Mouse (Mus musculus) limb, embryonic 12.5 days (tissue): Measurements from ENCODE around the gene Rgma. TPM values are rescaled to one million over a fixed set of nuclear protein-coding genes. Genes with fewer than 3 reads are reported as not detected.

Experiments
- ATAC-seq: fragments of 200-750 bp; cut with Nextera tagmentation; 2 replicates; pipeline ENCODE4 v1.8.0; 2017; ENCODE audit warnings: low read depth, moderate TSS enrichment; ENCODE audit not compliant: insufficient number of reproducible peaks, insufficient read depth, low FRiP score, low TSS enrichment
- H3K27ac ChIP-seq: fragments of 300-500 bp; sonication (generic); 2 replicates; pipeline ENCODE4 v1.5.1; 2016; ENCODE audit warnings: mild to moderate bottlenecking, moderate library complexity
- H3K27me3 ChIP-seq: fragments of 300-500 bp; sonication (generic); 2 replicates; pipeline ENCODE4 v1.6.1; 2016; ENCODE audit warnings: mild to moderate bottlenecking, moderate library complexity
- H3K36me3 ChIP-seq: fragments of 300-500 bp; sonication (generic); 2 replicates; pipeline ENCODE4 v1.6.1; 2016; ENCODE audit warnings: mild to moderate bottlenecking, moderate library complexity
- H3K4me1 ChIP-seq: fragments of 300-500 bp; sonication (generic); replicated peaks from 2 replicates; pipeline ENCODE4 v1.6.1; 2016
- H3K4me2 ChIP-seq: fragments of 300-500 bp; sonication (generic); 2 replicates; pipeline ENCODE4 v1.6.1; 2016; ENCODE audit warnings: mild to moderate bottlenecking, moderate library complexity
- H3K4me3 ChIP-seq: fragments of 300-500 bp; sonication (generic); replicated peaks from 2 replicates; pipeline ENCODE4 v1.5.1; 2016; ENCODE audit warnings: mild to moderate bottlenecking
- H3K9ac ChIP-seq: fragments of 300-500 bp; sonication (generic); replicated peaks from 2 replicates; pipeline ENCODE4 v1.6.1; 2016; ENCODE audit warnings: mild to moderate bottlenecking, moderate library complexity
- H3K9me3 ChIP-seq: fragments of 300-500 bp; sonication (generic); 2 replicates; pipeline ENCODE4 v1.6.1; 2016; ENCODE audit warnings: mild to moderate bottlenecking, moderate library complexity
- WGBS: fragments of 180-500 bp; shearing (Covaris S2); methylation state at CpG from one replicate; pipeline ENCODE4 v1.1.7; 2016; 5-methylcytosine and 5-hydroxymethylcytosine counted together
- polyA plus RNA-seq: library from polyadenylated mRNA; unstranded; fragments of >200 nt; fragmentation: Nextera tagmentation; extraction: Ambion mirVana; gene quantifications from 2 replicates; pipeline ENCODE4 v1.2.1, GENCODE M21; 2016

The Rgma gene
- polyA plus RNA-seq, 1 experiment from 2014 or later = 26.7 TPM

- H3K9me3 ChIP-seq = no peaks in the 10 kb centered on the region
- 91% methylated on average over 5 of the region's 5 CpGs for WGBS
- no peak overlapping the region for H3K4me3 ChIP-seq
- no peak for ATAC-seq
- H3K9ac ChIP-seq = no peak overlapping the region
- H3K4me2 ChIP-seq = no peak overlapping the region
- H3K27ac ChIP-seq = no peak overlapping the region
- H3K27me3 ChIP-seq = peaks cover 14% of the 10 kb centered on the region
- H3K36me3 ChIP-seq = no peaks in the 10 kb centered on the region
- H3K4me1 ChIP-seq = no peaks in the 10 kb centered on the region
These were observed 37.0 kb upstream of the Rgma start for GRCm38 (mm10) chr7:73338353-73338752.

- Histone ChIP-seq H3K4me1 (peaks cover 21% of the 10 kb centered on the region), H3K9me3 (no peaks in the 10 kb centered on the region), H3K27me3 (peaks cover 38% of the 10 kb centered on the region), H3K36me3 (no peaks in the 10 kb centered on the region), H3K9ac (no peak overlapping the region), H3K27ac (no peak overlapping the region), H3K4me2 (no peak overlapping the region), H3K4me3 (no peak overlapping the region)
- 42% methylated on average over 3 of the region's 3 CpGs for WGBS
- no peak for ATAC-seq
These were observed 31.5 kb upstream of the Rgma start for GRCm38 (mm10) chr7:73343852-73344251.

- Histone ChIP-seq H3K36me3 (no peaks in the 10 kb centered on the region), H3K27me3 (peaks cover 61% of the 10 kb centered on the region), H3K4me1 (peaks cover 28% of the 10 kb centered on the region), H3K4me3 (no peak overlapping the region), H3K9me3 (no peaks in the 10 kb centered on the region), H3K4me2 (no peak overlapping the region), H3K9ac (no peak overlapping the region), H3K27ac (no peak overlapping the region)
- 14% methylated on average over 10 of the region's 10 CpGs for WGBS
- ATAC-seq = no peak
These were observed 26.7 kb upstream of the Rgma start for GRCm38 (mm10) chr7:73348585-73349124.

GRCm38 (mm10) chr7:73349158-73349557, 26.2 kb upstream of the Rgma start:
- Histone ChIP-seq H3K36me3 (no peaks in the 10 kb centered on the region), H3K27me3 (peaks cover 60% of the 10 kb centered on the region), H3K9me3 (no peaks in the 10 kb centered on the region), H3K4me3 (no peak overlapping the region), H3K4me2 (no peak overlapping the region), H3K27ac (no peak overlapping the region), H3K4me1 (peaks cover 25% of the 10 kb centered on the region), H3K9ac (no peak overlapping the region)
- WGBS = 45% methylated on average over 8 of the region's 8 CpGs
- ATAC-seq = no peak

GRCm38 (mm10) chr7:73355229-73355628, 20.1 kb upstream of the Rgma start:
- Histone ChIP-seq H3K9ac (no peak overlapping the region), H3K4me1 (0 out of 2 replicates have a peak, but pooled peaks cover 3% of the 10 kb centered on the region), H3K4me3 (no peak overlapping the region), H3K27me3 (peaks cover 22% of the 10 kb centered on the region), H3K9me3 (no peaks in the 10 kb centered on the region), H3K27ac (no peak overlapping the region), H3K4me2 (no peak overlapping the region), H3K36me3 (no peaks in the 10 kb centered on the region)
- no peak for ATAC-seq
- 84% methylated on average over 9 of the region's 9 CpGs for WGBS

GRCm38 (mm10) chr7:73356901-73357300, 18.4 kb upstream of the Rgma start:
- no peak overlapping the region for H3K4me2 ChIP-seq
- H3K4me1 ChIP-seq = 0 out of 2 replicates have a peak, but pooled peaks cover 3% of the 10 kb centered on the region
- H3K36me3 ChIP-seq = no peaks in the 10 kb centered on the region
- no peaks in the 10 kb centered on the region for H3K9me3 ChIP-seq
- peaks cover 7% of the 10 kb centered on the region; the same call in 1 of the 2 replicates for H3K27me3 ChIP-seq
- no peak for ATAC-seq
- WGBS = 91% methylated on average over 5 of the region's 5 CpGs
- H3K9ac ChIP-seq = no peak overlapping the region
- no peak overlapping the region for H3K4me3 ChIP-seq
- H3K27ac ChIP-seq = no peak overlapping the region

GRCm38 (mm10) chr7:73357626-73358025, 17.7 kb upstream of the Rgma start:
- Histone ChIP-seq H3K4me2 (no peak overlapping the region), H3K4me3 (no peak overlapping the region), H3K36me3 (no peaks in the 10 kb centered on the region), H3K9me3 (no peaks in the 10 kb centered on the region), H3K27ac (no peak overlapping the region), H3K4me1 (0 out of 2 replicates have a peak, but pooled peaks cover 3% of the 10 kb centered on the region), H3K9ac (no peak overlapping the region), H3K27me3 (peaks cover 5% of the 10 kb centered on the region; the same call in 1 of the 2 replicates)
- WGBS = 91% methylated on average over 2 of the region's 2 CpGs
- ATAC-seq = no peak

GRCm38 (mm10) chr7:73365511-73365910, 9.8 kb upstream of the Rgma start:
- Histone ChIP-seq H3K9ac (no peak overlapping the region), H3K4me2 (no peak overlapping the region), H3K27me3 (peaks cover 10% of the 10 kb centered on the region), H3K4me3 (no peak overlapping the region), H3K9me3 (no peaks in the 10 kb centered on the region), H3K27ac (no peak overlapping the region), H3K4me1 (peaks cover 14% of the 10 kb centered on the region; the same call in 1 of the 2 replicates), H3K36me3 (no peaks in the 10 kb centered on the region)
- no peak for ATAC-seq
- WGBS = 61% methylated on average over 4 of the region's 4 CpGs

GRCm38 (mm10) chr7:73365965-73366364, 9.3 kb upstream of the Rgma start:
- Histone ChIP-seq H3K27me3 (peaks cover 15% of the 10 kb centered on the region), H3K4me1 (peaks cover 14% of the 10 kb centered on the region; the same call in 1 of the 2 replicates), H3K9ac (no peak overlapping the region), H3K36me3 (no peaks in the 10 kb centered on the region), H3K4me2 (no peak overlapping the region), H3K27ac (no peak overlapping the region), H3K4me3 (no peak overlapping the region), H3K9me3 (no peaks in the 10 kb centered on the region)
- 58% methylated on average over 7 of the region's 7 CpGs for WGBS
- ATAC-seq = no peak

- no peak overlapping the region for H3K27ac ChIP-seq
- no peaks in the 10 kb centered on the region for H3K9me3 ChIP-seq
- H3K36me3 ChIP-seq = no peaks in the 10 kb centered on the region
- WGBS = 93% methylated on average over 10 of the region's 10 CpGs
- ATAC-seq = no peak
- H3K4me1 ChIP-seq = peaks cover 23% of the 10 kb centered on the region
- peaks cover 34% of the 10 kb centered on the region for H3K27me3 ChIP-seq
- no peak overlapping the region for H3K4me3 ChIP-seq
- H3K4me2 ChIP-seq = no peak overlapping the region
- no peak overlapping the region for H3K9ac ChIP-seq
These were observed 7.4 kb upstream of the Rgma start for GRCm38 (mm10) chr7:73367681-73368464.

- Histone ChIP-seq H3K9ac (no peak overlapping the region), H3K27me3 (peaks cover 55% of the 10 kb centered on the region), H3K36me3 (no peaks in the 10 kb centered on the region), H3K4me2 (no peak overlapping the region), H3K27ac (no peak overlapping the region), H3K4me3 (no peak overlapping the region), H3K4me1 (peaks cover 31% of the 10 kb centered on the region), H3K9me3 (no peaks in the 10 kb centered on the region)
- ATAC-seq = no peak
- WGBS = 79% methylated on average over 4 of the region's 4 CpGs
These were observed 5.3 kb upstream of the Rgma start for GRCm38 (mm10) chr7:73369992-73370391.
